Mouse (Mus musculus): ENCODE data around the gene Popdc2. TPM values are rescaled to one million over a fixed set of nuclear protein-coding genes. Genes with fewer than 3 reads are reported as not detected.
A peak's percentile ranks its signal among the peaks of the same experiment; 100 is the strongest.

The Popdc2 gene
- total and polyA plus RNA-seq, 2 experiments from 2014 or later, result 0.14 to 0.39 TPM

GRCm38 (mm10) chr16:38363657-38364056, 1.6 kb downstream of the Popdc2 start:
- no peak overlapping the region for H3K4me3 ChIP-seq (ENCODE audit: low read depth, low read length)
- ATAC-seq (no peak), DNase-seq (no peak)
- H3K9ac ChIP-seq, result no peak overlapping the region
- no peak for TF ChIP-seq CTCF (IDR thresholded peaks at IDR 0.05; ENCODE audit: low read depth)
- no peaks in the 10 kb centered on the region for H3K27me3 ChIP-seq (ENCODE audit: insufficient read depth, low read length)
- no peaks in the 10 kb centered on the region for H3K4me1 ChIP-seq (ENCODE audit: insufficient read depth)
- no peak overlapping the region for H3K27ac ChIP-seq (ENCODE audit: low read depth, low read length)
- WGBS, result 90% methylated on average over 7 of the region's 7 CpGs
- H3K9me3 ChIP-seq (ENCODE audit: low read length), result no peaks in the 10 kb centered on the region
- H3K36me3 ChIP-seq (ENCODE audit: insufficient read depth), result no peaks in the 10 kb centered on the region
- H3K4me2 ChIP-seq (ENCODE audit: low read depth), result no peak overlapping the region

- no peak overlapping the region for H3K27ac ChIP-seq (ENCODE audit: low read depth, low read length)
- H3K9ac ChIP-seq, result no peak overlapping the region
- no peak for ATAC-seq
- no peak for TF ChIP-seq CTCF (IDR thresholded peaks at IDR 0.05; ENCODE audit: low read depth)
- 80% methylated on average over 10 of the region's 10 CpGs for WGBS
- no peaks in the 10 kb centered on the region for H3K4me1 ChIP-seq (ENCODE audit: insufficient read depth)
- DNase-seq, result no peak
- no peak overlapping the region for H3K4me2 ChIP-seq (ENCODE audit: low read depth)
- H3K36me3 ChIP-seq (ENCODE audit: insufficient read depth), result no peaks in the 10 kb centered on the region
- no peaks in the 10 kb centered on the region for H3K27me3 ChIP-seq (ENCODE audit: insufficient read depth, low read length)
- no peak overlapping the region for H3K4me3 ChIP-seq (ENCODE audit: low read depth, low read length)
- no peaks in the 10 kb centered on the region for H3K9me3 ChIP-seq (ENCODE audit: low read length)
These were observed 3.4 kb downstream of the Popdc2 start for GRCm38 (mm10) chr16:38365390-38365789.

- DNase-seq (no peak), ATAC-seq (no peak)
- TF ChIP-seq CTCF (IDR thresholded peaks at IDR 0.05; ENCODE audit: low read depth), result no peak
- Histone ChIP-seq H3K4me2 (ENCODE audit: low read depth) (no peak overlapping the region), H3K4me1 (ENCODE audit: insufficient read depth) (no peaks in the 10 kb centered on the region), H3K36me3 (ENCODE audit: insufficient read depth) (no peaks in the 10 kb centered on the region), H3K9ac (no peak overlapping the region), H3K27me3 (ENCODE audit: insufficient read depth, low read length) (no peaks in the 10 kb centered on the region), H3K9me3 (ENCODE audit: low read length) (no peaks in the 10 kb centered on the region), H3K4me3 (ENCODE audit: low read depth, low read length) (no peak overlapping the region), H3K27ac (ENCODE audit: low read depth, low read length) (no peak overlapping the region)
- 93% methylated on average over 4 of the region's 4 CpGs for WGBS
These were observed 4.2 kb downstream of the Popdc2 start for GRCm38 (mm10) chr16:38366231-38366630.

- no peak overlapping the region for H3K4me2 ChIP-seq (ENCODE audit: low read depth)
- DNase-seq (no peak), ATAC-seq (peak; percentile 29; the same call in 1 of the 2 replicates)
- no peak overlapping the region for H3K9ac ChIP-seq
- no peaks in the 10 kb centered on the region for H3K27me3 ChIP-seq (ENCODE audit: insufficient read depth, low read length)
- H3K36me3 ChIP-seq (ENCODE audit: insufficient read depth), result no peaks in the 10 kb centered on the region
- H3K9me3 ChIP-seq (ENCODE audit: low read length), result no peaks in the 10 kb centered on the region
- TF ChIP-seq CTCF (IDR thresholded peaks at IDR 0.05; ENCODE audit: low read depth), result no peak
- H3K27ac ChIP-seq (ENCODE audit: low read depth, low read length), result no peak overlapping the region
- WGBS, result 35% methylated on average over 10 of the region's 10 CpGs
- no peaks in the 10 kb centered on the region for H3K4me1 ChIP-seq (ENCODE audit: insufficient read depth)
- no peak overlapping the region for H3K4me3 ChIP-seq (ENCODE audit: low read depth, low read length)
These were observed 6.3 kb downstream of the Popdc2 start for GRCm38 (mm10) chr16:38368336-38368735.

GRCm38 (mm10) chr16:38369000-38369399, 7.0 kb downstream of the Popdc2 start:
- Histone ChIP-seq H3K27me3 (ENCODE audit: insufficient read depth, low read length) (no peaks in the 10 kb centered on the region), H3K9me3 (ENCODE audit: low read length) (no peaks in the 10 kb centered on the region), H3K4me2 (ENCODE audit: low read depth) (no peak overlapping the region), H3K36me3 (ENCODE audit: insufficient read depth) (no peaks in the 10 kb centered on the region), H3K27ac (ENCODE audit: low read depth, low read length) (no peak overlapping the region), H3K4me3 (ENCODE audit: low read depth, low read length) (no peak overlapping the region), H3K9ac (no peak overlapping the region), H3K4me1 (ENCODE audit: insufficient read depth) (no peaks in the 10 kb centered on the region)
- ATAC-seq (no peak), DNase-seq (no peak)
- 78% methylated on average over 7 of the region's 7 CpGs for WGBS
- no peak for TF ChIP-seq CTCF (IDR thresholded peaks at IDR 0.05; ENCODE audit: low read depth)

GRCm38 (mm10) chr16:38369431-38369830, 7.4 kb downstream of the Popdc2 start:
- ATAC-seq (no peak), DNase-seq (no peak)
- 87% methylated on average over 8 of the region's 8 CpGs for WGBS
- Histone ChIP-seq H3K4me1 (ENCODE audit: insufficient read depth) (no peaks in the 10 kb centered on the region), H3K27ac (ENCODE audit: low read depth, low read length) (no peak overlapping the region), H3K9ac (no peak overlapping the region), H3K4me2 (ENCODE audit: low read depth) (no peak overlapping the region), H3K27me3 (ENCODE audit: insufficient read depth, low read length) (no peaks in the 10 kb centered on the region), H3K36me3 (ENCODE audit: insufficient read depth) (no peaks in the 10 kb centered on the region), H3K9me3 (ENCODE audit: low read length) (no peaks in the 10 kb centered on the region), H3K4me3 (ENCODE audit: low read depth, low read length) (no peak overlapping the region)
- no peak for TF ChIP-seq CTCF (IDR thresholded peaks at IDR 0.05; ENCODE audit: low read depth)

GRCm38 (mm10) chr16:38369992-38370484, 8.0 kb downstream of the Popdc2 start:
- Histone ChIP-seq H3K9ac (no peak overlapping the region), H3K27me3 (ENCODE audit: insufficient read depth, low read length) (no peaks in the 10 kb centered on the region), H3K4me2 (ENCODE audit: low read depth) (no peak overlapping the region), H3K27ac (ENCODE audit: low read depth, low read length) (no peak overlapping the region), H3K36me3 (ENCODE audit: insufficient read depth) (no peaks in the 10 kb centered on the region), H3K4me3 (ENCODE audit: low read depth, low read length) (no peak overlapping the region), H3K4me1 (ENCODE audit: insufficient read depth) (no peaks in the 10 kb centered on the region), H3K9me3 (ENCODE audit: low read length) (no peaks in the 10 kb centered on the region)
- no peak for ATAC-seq
- TF ChIP-seq CTCF (IDR thresholded peaks at IDR 0.05; ENCODE audit: low read depth), result no peak
- DNase-seq, result no peak
- 81% methylated on average over 4 of the region's 4 CpGs for WGBS
